Mouse (Mus musculus) neural tube, embryonic 14.5 days (tissue): ENCODE measurements around the gene Ttn. TPM values are rescaled to one million over a fixed set of nuclear protein-coding genes. Genes with fewer than 3 reads are reported as not detected.

Experiments
- ATAC-seq: fragments of 200-750 bp; cut with Nextera tagmentation; 2 replicates; pipeline ENCODE4 v1.8.0; 2017; ENCODE audit warnings: low read depth, mild to moderate bottlenecking, moderate TSS enrichment, moderate library complexity
- H3K27ac ChIP-seq: fragments of 300-500 bp; sonication (generic); 2 replicates; pipeline ENCODE4 v1.5.1; 2014; ENCODE audit warnings: low read depth, mild to moderate bottlenecking, control low read depth, low read length, moderate library complexity, mixed read lengths
- H3K27me3 ChIP-seq: fragments of 300-500 bp; sonication (generic); 2 replicates; pipeline ENCODE4 v1.6.1; 2014; ENCODE audit warnings: low read length; ENCODE audit not compliant: control insufficient read depth, insufficient read depth
- H3K36me3 ChIP-seq: fragments of 300-500 bp; sonication (generic); 2 replicates; pipeline ENCODE4 v1.6.1; 2014; ENCODE audit warnings: low read length, mixed read lengths; ENCODE audit not compliant: control insufficient read depth, insufficient read depth
- H3K4me1 ChIP-seq: fragments of 300-500 bp; sonication (generic); 2 replicates; pipeline ENCODE4 v1.6.1; 2014; ENCODE audit warnings: low read length; ENCODE audit not compliant: control insufficient read depth, insufficient read depth
- H3K4me2 ChIP-seq: fragments of 300-500 bp; sonication (generic); 2 replicates; pipeline ENCODE4 v1.6.1; 2014; ENCODE audit warnings: mild to moderate bottlenecking, low read depth, low read length, control low read depth
- H3K4me3 ChIP-seq: fragments of 300-500 bp; sonication (generic); 2 replicates; pipeline ENCODE4 v1.5.1; 2014; ENCODE audit warnings: low read depth, low read length, control low read depth, mixed read lengths
- H3K9ac ChIP-seq: fragments of 300-500 bp; sonication (generic); replicated peaks from 2 replicates; pipeline ENCODE4 v1.6.1; 2014; ENCODE audit warnings: low read depth, mild to moderate bottlenecking, control low read depth, low read length, mixed read lengths
- H3K9me3 ChIP-seq: fragments of 300-500 bp; sonication (generic); 2 replicates; pipeline ENCODE4 v1.6.1; 2016; ENCODE audit warnings: low read length; ENCODE audit not compliant: control insufficient read depth
- WGBS: fragments of 180-500 bp; shearing (Covaris S2); extraction: QIAGEN DNeasy Blood & Tissue Kit; methylation state at CpG from one replicate; pipeline ENCODE4 v1.1.7; 2014; 5-methylcytosine and 5-hydroxymethylcytosine counted together
- polyA plus RNA-seq: library from polyadenylated mRNA; unstranded; fragments of >200 nt; fragmentation: Nextera tagmentation; extraction: Ambion mirVana; gene quantifications from 2 replicates; pipeline ENCODE4 v1.2.1, GENCODE M21; 2014

Gene Ttn
- polyA plus RNA-seq, 1 experiment from 2014 or later = 1.9 TPM

DNA sequence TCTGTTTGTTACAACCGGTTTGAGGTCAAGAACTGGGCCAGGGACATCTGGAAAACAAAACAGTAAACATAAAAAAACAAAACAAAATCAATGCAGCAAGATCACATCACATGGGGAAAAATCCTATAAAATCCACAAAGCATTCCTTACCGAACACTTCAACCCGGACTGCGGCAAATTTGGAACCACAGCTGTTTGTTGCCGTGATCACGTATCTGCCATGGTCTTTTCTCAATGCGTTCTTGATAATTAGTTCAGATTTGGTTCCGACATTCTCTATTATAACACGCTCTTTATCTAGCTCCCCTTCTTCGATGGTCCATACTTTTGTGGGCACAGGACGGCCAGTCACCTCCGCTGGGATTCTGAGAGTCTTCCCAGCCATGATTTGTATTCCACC is 198.2 kb downstream of the Ttn start:
- Histone ChIP-seq H3K27ac (no peak overlapping the region), H3K4me3 (no peak overlapping the region), H3K36me3 (no peaks in the 10 kb centered on the region), H3K4me2 (no peak overlapping the region), H3K4me1 (no peaks in the 10 kb centered on the region), H3K9me3 (no peaks in the 10 kb centered on the region), H3K27me3 (no peaks in the 10 kb centered on the region), H3K9ac (no peak overlapping the region)
- ATAC-seq = no peak
- 97% methylated on average over 12 of the region's 12 CpGs for WGBS

DNA sequence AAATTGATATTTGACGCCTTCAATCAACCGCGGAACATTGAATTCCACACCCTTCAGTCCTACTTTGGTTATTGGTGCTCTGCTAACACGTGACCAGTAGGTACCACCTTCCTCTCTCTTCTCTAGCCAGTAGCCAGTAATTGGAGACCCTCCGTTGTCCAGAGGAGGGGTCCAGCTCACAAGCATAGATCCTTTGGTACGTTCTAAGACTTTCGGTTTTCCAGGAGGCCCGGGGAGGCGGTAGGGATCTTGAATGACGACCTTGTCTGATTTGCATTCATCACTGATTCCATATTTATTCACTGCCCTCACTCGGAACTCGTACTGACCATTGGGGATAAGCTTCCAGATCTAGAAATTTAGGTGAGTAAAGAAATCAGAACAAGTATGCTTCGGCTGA is 201.6 kb downstream of the Ttn start:
- Histone ChIP-seq H3K4me2 (no peak overlapping the region), H3K9me3 (no peaks in the 10 kb centered on the region), H3K4me3 (no peak overlapping the region), H3K9ac (no peak overlapping the region), H3K27ac (no peak overlapping the region), H3K27me3 (no peaks in the 10 kb centered on the region), H3K4me1 (no peaks in the 10 kb centered on the region), H3K36me3 (no peaks in the 10 kb centered on the region)
- no peak for ATAC-seq
- WGBS = 95% methylated on average over 13 of the region's 13 CpGs

DNA sequence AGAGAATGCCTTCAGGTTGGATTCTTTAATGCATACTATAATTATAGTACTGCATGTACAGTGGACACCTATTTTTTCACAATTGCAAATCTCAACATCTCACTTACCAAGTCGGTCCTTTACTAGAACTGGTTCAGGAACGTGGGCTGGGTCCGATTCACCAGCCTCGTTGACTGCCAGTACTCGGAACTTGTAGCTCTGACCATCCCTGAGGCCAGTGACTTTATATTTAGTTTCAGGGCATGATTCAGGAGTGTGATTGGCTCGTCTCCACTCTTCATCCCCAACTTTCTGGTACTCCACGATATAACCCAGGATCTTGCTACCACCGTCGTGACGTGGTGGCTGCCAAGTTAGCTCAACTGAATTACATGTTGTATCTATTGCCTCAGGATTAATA is 212.5 kb downstream of the Ttn start:
- Histone ChIP-seq H3K4me3 (no peak overlapping the region), H3K9ac (no peak overlapping the region), H3K9me3 (no peaks in the 10 kb centered on the region), H3K4me1 (no peaks in the 10 kb centered on the region), H3K36me3 (no peaks in the 10 kb centered on the region), H3K27me3 (no peaks in the 10 kb centered on the region), H3K4me2 (no peak overlapping the region), H3K27ac (no peak overlapping the region)
- WGBS = 96% methylated on average over 10 of the region's 10 CpGs
- ATAC-seq = no peak

DNA sequence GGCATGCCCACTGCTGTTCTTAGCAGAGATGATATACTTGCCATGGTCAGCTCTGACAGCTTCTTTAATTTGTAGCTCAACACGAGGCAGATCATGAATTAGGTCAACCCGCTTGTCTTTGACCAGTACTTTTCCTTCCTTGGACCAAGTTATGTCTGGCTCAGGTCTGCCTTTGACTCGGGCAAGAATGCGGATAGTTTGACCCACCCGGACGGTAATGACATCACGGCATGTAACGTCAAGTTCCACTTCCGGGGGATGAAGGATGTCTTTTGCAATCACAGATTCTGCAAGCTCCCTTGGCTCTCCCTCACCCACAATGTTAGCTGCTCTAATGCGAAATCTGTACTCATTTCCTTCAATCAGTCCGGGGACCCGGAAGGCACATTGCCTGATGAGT is 215.1 kb downstream of the Ttn start:
- no peak overlapping the region for H3K4me3 ChIP-seq
- WGBS = 97% methylated on average over 12 of the region's 12 CpGs
- no peak overlapping the region for H3K27ac ChIP-seq
- no peak overlapping the region for H3K4me2 ChIP-seq
- no peaks in the 10 kb centered on the region for H3K9me3 ChIP-seq
- H3K27me3 ChIP-seq = no peaks in the 10 kb centered on the region
- H3K4me1 ChIP-seq = no peaks in the 10 kb centered on the region
- no peak for ATAC-seq
- H3K36me3 ChIP-seq = no peaks in the 10 kb centered on the region
- H3K9ac ChIP-seq = no peak overlapping the region

- H3K27ac ChIP-seq = no peak overlapping the region
- H3K9ac ChIP-seq = no peak overlapping the region
- H3K27me3 ChIP-seq = no peaks in the 10 kb centered on the region
- peaks cover 4% of the 10 kb centered on the region; the same call in 1 of the 2 replicates for H3K9me3 ChIP-seq
- H3K36me3 ChIP-seq = no peaks in the 10 kb centered on the region
- ATAC-seq = no peak
- H3K4me1 ChIP-seq = no peaks in the 10 kb centered on the region
- 94% methylated on average over 13 of the region's 13 CpGs for WGBS
- no peak overlapping the region for H3K4me2 ChIP-seq
- no peak overlapping the region for H3K4me3 ChIP-seq
Observed at GRCm38 (mm10) chr2:76764526-76764925, 217.8 kb downstream of the Ttn start.

- ATAC-seq = no peak
- H3K4me2 ChIP-seq = no peak overlapping the region
- H3K9me3 ChIP-seq = peaks cover 11% of the 10 kb centered on the region; the same call in 1 of the 2 replicates
- no peak overlapping the region for H3K27ac ChIP-seq
- H3K36me3 ChIP-seq = no peaks in the 10 kb centered on the region
- no peaks in the 10 kb centered on the region for H3K27me3 ChIP-seq
- H3K4me3 ChIP-seq = no peak overlapping the region
- H3K9ac ChIP-seq = no peak overlapping the region
- WGBS = 96% methylated on average over 6 of the region's 6 CpGs
- no peaks in the 10 kb centered on the region for H3K4me1 ChIP-seq
Observed at GRCm38 (mm10) chr2:76762154-76762553, 220.2 kb downstream of the Ttn start.

- Histone ChIP-seq H3K27me3 (no peaks in the 10 kb centered on the region), H3K4me1 (no peaks in the 10 kb centered on the region), H3K4me3 (no peak overlapping the region), H3K9ac (no peak overlapping the region), H3K36me3 (no peaks in the 10 kb centered on the region), H3K27ac (no peak overlapping the region), H3K9me3 (peaks cover 14% of the 10 kb centered on the region; the same call in 1 of the 2 replicates), H3K4me2 (no peak overlapping the region)
- no peak for ATAC-seq
- 97% methylated on average over 15 of the region's 15 CpGs for WGBS
Observed at GRCm38 (mm10) chr2:76756461-76756860, 225.9 kb downstream of the Ttn start.

DNA sequence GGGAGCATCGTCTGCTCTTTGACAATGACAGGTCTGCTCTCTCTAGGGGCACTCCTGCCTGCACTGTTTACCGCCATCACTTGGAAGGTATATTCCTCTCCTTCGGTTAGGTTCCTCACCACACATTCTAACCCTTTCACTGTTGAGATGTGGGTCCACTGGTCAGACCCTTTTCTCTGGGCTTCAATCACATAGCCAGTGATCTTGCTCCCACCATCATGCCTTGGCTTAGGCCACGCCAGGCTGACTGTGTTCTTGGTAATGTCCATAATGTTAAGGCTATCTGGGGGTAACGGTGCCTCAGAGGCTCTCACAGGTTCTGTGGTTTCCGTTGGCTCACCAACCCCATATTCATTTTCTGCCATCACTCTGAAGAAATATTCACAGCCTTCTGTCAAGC is 230.4 kb downstream of the Ttn start:
- Histone ChIP-seq H3K36me3 (no peaks in the 10 kb centered on the region), H3K9me3 (peaks cover 3% of the 10 kb centered on the region; the same call in 1 of the 2 replicates), H3K4me2 (no peak overlapping the region), H3K27ac (no peak overlapping the region), H3K27me3 (no peaks in the 10 kb centered on the region), H3K4me1 (no peaks in the 10 kb centered on the region), H3K9ac (no peak overlapping the region), H3K4me3 (no peak overlapping the region)
- 97% methylated on average over 6 of the region's 6 CpGs for WGBS
- no peak for ATAC-seq

- no peaks in the 10 kb centered on the region for H3K36me3 ChIP-seq
- peaks cover 14% of the 10 kb centered on the region; the same call in 1 of the 2 replicates for H3K9me3 ChIP-seq
- no peak overlapping the region for H3K4me3 ChIP-seq
- WGBS = 94% methylated on average over 21 of the region's 21 CpGs
- no peak overlapping the region for H3K27ac ChIP-seq
- no peaks in the 10 kb centered on the region for H3K4me1 ChIP-seq
- no peaks in the 10 kb centered on the region for H3K27me3 ChIP-seq
- no peak overlapping the region for H3K4me2 ChIP-seq
- H3K9ac ChIP-seq = no peak overlapping the region
- ATAC-seq = no peak
Observed at GRCm38 (mm10) chr2:76749341-76750110, 232.8 kb downstream of the Ttn start.
